Mouse (Mus musculus): ENCODE measurements around the gene Sec14l4.

- no peak for TF ChIP-seq CTCF (IDR thresholded peaks at IDR 0.05; ENCODE audit: low read depth, low read length)
- no peak for TF ChIP-seq EP300 (IDR thresholded peaks at IDR 0.05; ENCODE audit: insufficient read depth, low read depth, low read length)
- no peak for TF ChIP-seq POLR2A (IDR thresholded peaks at IDR 0.05; ENCODE audit: insufficient read depth, low read length)
Observed at GRCm38 (mm10) chr11:3997978-3998720, 33.1 kb upstream of the Sec14l4 start.
